9 mouse cellular contexts compared by ENCODE assay signal in the genomic region with DNA sequence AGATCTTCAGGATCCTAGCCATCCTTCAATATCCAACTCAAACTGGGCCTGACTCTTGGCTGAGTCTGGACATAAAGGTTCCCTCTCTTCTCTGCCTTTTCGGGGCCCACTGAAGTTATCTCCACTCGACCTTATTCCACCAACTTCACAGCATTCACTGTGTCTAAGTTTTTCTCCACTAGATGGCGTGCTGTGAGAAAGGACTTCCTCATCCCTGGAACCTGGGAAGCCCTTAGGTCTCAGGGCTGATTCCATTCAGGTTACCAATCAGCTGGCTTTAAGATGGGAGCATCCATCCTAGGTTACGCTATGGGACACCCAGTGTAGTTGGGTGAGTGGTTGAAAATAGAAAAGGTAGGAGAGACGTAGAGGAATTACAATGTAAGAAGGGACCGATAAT. TPM values are rescaled to one million over a fixed set of nuclear protein-coding genes. Genes with fewer than 3 reads are reported as not detected.
DNase-seq lines count a peak whose midpoint lies in the region; ATAC-seq and TF ChIP-seq lines count a peak whose summit lies in the region.
"Had no signal": no experiment of that assay in that cellular context is flagged by ENCODE, and none has a peak within 500 bp of the region (broad histone marks: within the 10 kb centered on the region; RNA-seq: fewer than 3 reads in every experiment).

No protein-coding gene starts in this region.

- WGBS in spleen, adult 2 months = 60% methylated on average over 6 of the region's 6 CpGs

- H3K36me3 ChIP-seq in spleen, adult 2 months (ENCODE audit: control insufficient read depth, insufficient read depth, low read length) = no peaks in the 10 kb centered on the region
- H3K36me3 ChIP-seq: midbrain, embryonic 10.5 days had no signal

- no peak for TF ChIP-seq POLR2A in spleen, adult 2 months (IDR thresholded peaks at IDR 0.05; ENCODE audit: low read depth, low read length)

- DNase-seq in heart, adult 11 months = peak; percentile 86
- DNase-seq in heart, adult 8-10 months (ENCODE audit: low spot score) = no peak
- DNase-seq in spleen, adult 2 months (ENCODE audit: low read depth in 1 of 2, low spot score in 2 of 2) = no peak
- no peak for DNase-seq in spleen, adult 12 weeks (ENCODE audit: low spot score)
- DNase-seq in thymus, postnatal 25 days = peak; percentile 14
- no peak for DNase-seq in layer of hippocampus, adult 9-11 months
- no peak for DNase-seq in kidney, postnatal 10 days

- H3K27me3 ChIP-seq in spleen, adult 2 months (ENCODE audit: control insufficient read depth, insufficient read depth, low read length) = no peaks in the 10 kb centered on the region

- H3K27ac ChIP-seq in spleen, adult 2 months (ENCODE audit: insufficient read depth, low read length) = no peak overlapping the region
- H3K27ac ChIP-seq: midbrain, embryonic 10.5 days had no signal

- H3K4me3 ChIP-seq in spleen, adult 2 months (ENCODE audit: extremely low read depth, insufficient read depth, insufficient read length) = no peak overlapping the region
- H3K4me3 ChIP-seq: midbrain, embryonic 10.5 days had no signal

- ATAC-seq in common myeloid progenitor, adult 5-6 weeks (replicated peaks; ENCODE audit: low read depth, poor library complexity, severe bottlenecking) = peak; percentile 80

- H3K4me1 ChIP-seq in spleen, adult 2 months (ENCODE audit: control insufficient read depth, insufficient read depth, insufficient read length) = no peaks in the 10 kb centered on the region
- H3K4me1 ChIP-seq: midbrain, embryonic 10.5 days had no signal

- peak; percentile 1; the same call in 1 of the 2 replicates for TF ChIP-seq CTCF in spleen, adult 2 months (IDR thresholded peaks at IDR 0.05; ENCODE audit: extremely low read depth, insufficient read depth, insufficient read length, insufficient replicate concordance)

RNA-seq across cellular contexts. Expression of a gene that starts 7.7 kb away (rescaled TPM):
- 10 to 100 TPM; 19.1 to 22.8 (median 20.8) TPM for total RNA-seq in heart, adult 8-10 months (2022)
- 60.5 and 64.2 TPM in 2 replicates for polyA plus RNA-seq in spleen, adult 2 months (2012; rRNA removed)
- total RNA-seq in common myeloid progenitor, adult 5-6 weeks (2017) = not detected in 2 replicates

Comparison
In these comparisons a context has a peak if more than half of its experiments do, and no peak if none do; other contexts are left out.
1. DNase-seq: peak in heart, adult 11 months (single experiment) and thymus, postnatal 25 days (single experiment); none in heart, adult 8-10 months (single experiment), spleen, adult 2 months (0 of 2), spleen, adult 12 weeks (single experiment), layer of hippocampus, adult 9-11 months (single experiment) and kidney, postnatal 10 days (single experiment).
2. RNA of a gene that starts 7.7 kb away (total RNA-seq): 19.1 to 22.8 TPM in heart, adult 8-10 months; not detected in common myeloid progenitor, adult 5-6 weeks; every median in the first group is over 10 times any median in the second.